ENCODE assay signal across 7 mouse cellular contexts in the genomic region with DNA sequence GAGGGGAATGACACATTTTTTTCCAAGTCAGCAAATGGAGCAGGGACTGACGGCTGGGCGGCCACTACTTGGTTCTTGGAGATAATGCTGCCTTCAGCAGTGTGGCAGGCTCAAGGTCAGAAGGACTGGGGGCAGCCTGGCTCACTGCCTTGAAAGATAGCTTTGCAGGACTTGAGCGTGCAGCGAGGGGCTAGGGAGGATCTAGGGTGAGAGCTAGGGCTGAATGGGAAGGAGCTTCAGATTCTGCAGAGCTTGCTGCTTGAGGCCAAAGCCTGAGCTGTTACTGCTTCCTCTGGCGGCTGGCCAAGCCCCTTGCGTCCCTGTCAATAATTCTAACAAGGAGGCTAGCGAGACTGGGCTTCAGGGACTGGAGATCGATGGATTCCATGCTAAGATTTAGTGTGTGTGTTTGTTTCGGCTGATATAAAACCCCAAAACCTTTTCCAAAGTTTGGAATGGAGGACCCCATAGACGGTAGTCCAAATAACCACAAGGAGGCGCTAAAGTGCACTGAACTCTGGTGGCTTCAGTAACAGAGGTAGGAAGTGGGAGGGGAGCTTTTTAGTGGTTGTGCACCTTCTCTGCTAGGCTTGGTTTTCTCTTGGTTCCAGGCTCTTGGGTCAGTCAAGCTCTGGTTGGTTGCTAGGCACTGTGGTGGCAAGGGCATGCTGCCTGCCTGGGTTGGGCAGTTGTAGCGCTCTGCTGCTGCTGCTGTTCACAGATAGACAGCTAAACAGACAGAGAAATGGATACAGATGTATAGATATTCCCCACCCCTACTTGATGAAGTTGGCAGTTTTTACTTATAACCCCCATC. TPM values are rescaled to one million over a fixed set of nuclear protein-coding genes. Genes with fewer than 3 reads are reported as not detected.
A peak's percentile ranks its signal among the peaks of the same experiment; 100 is the strongest.
DNase-seq lines count a peak whose midpoint lies in the region; ATAC-seq lines count a peak whose summit lies in the region.

No protein-coding gene starts in this region.

- ATAC-seq in inflammation-experienced regulatory T-cells, adult 6 months: peak; percentile 81
- ATAC-seq in megakaryocyte-erythroid progenitor cell, adult 5-6 weeks (replicated peaks; ENCODE audit: low FRiP score, low TSS enrichment, poor library complexity, severe bottlenecking): peak; percentile 58

- DNase-seq in adrenal gland, adult 18-20 months (ENCODE audit: low spot score in 2 of 2): peak; percentile 67
- peak; percentile 95 for DNase-seq in embryo, embryonic 10 days (ENCODE audit: low spot score)
- DNase-seq in gastrocnemius, postnatal 14 days: peak; percentile 77
- peak; percentile 68 to 80 for DNase-seq in left cerebral cortex, postnatal 25 days (ENCODE audit: low spot score in 2 of 2)
- DNase-seq in right cerebral cortex, postnatal 4 days: peak; percentile 63

- intact Hi-C loops in gastrocnemius, postnatal 14 days (cut with DNase I; ENCODE audit: low total_unique reads): no loop called here
- intact Hi-C loops in left cerebral cortex, postnatal 25 days (cut with DNase I): loop anchor here (2.0 kb wide), 1 partner anchor 30 kb away; no protein-coding TSS in a partner anchor

RNA-seq across cellular contexts. Expression of a gene that starts 25.1 kb away (rescaled TPM):
- total RNA-seq in adrenal gland, adult 18-20 months (2021): 100 to 1,000 TPM; 134 to 138 TPM
- 10 to 100 TPM; 71.1 to 80.7 TPM for total RNA-seq in gastrocnemius, postnatal 14 days (2021)
- polyA plus RNA-seq in inflammation-experienced regulatory T-cells, adult 6 months (2017; shearing (Covaris generic)): 10 to 100 TPM; 36.5 to 78.0 (median 49.8) TPM
- total RNA-seq in left cerebral cortex, postnatal 25 days (2021): 100 to 1,000 TPM; 172 to 174 TPM
- total RNA-seq in megakaryocyte-erythroid progenitor cell, adult 5-6 weeks (2014; fragmentation: Nextera tagmentation): 228 and 237 TPM in 2 replicates
- total RNA-seq in megakaryocyte-erythroid progenitor cell, adult 5-6 weeks (2017): 74.1 and 93.5 TPM in 2 replicates

RNA-seq across cellular contexts. Expression of a gene that starts 25.3 kb away (rescaled TPM):
- total RNA-seq in adrenal gland, adult 18-20 months (2021): 100 to 1,000 TPM; 175 to 243 TPM
- total RNA-seq in gastrocnemius, postnatal 14 days (2021): 100 to 1,000 TPM; 251 to 325 TPM
- 1 to 10 TPM; 1.8 to 2.6 (median 1.9) TPM for polyA plus RNA-seq in inflammation-experienced regulatory T-cells, adult 6 months (2017; shearing (Covaris generic))
- 10 to 100 TPM; 48.4 to 50.7 TPM for total RNA-seq in left cerebral cortex, postnatal 25 days (2021)
- 24.3 and 29.2 TPM in 2 replicates for total RNA-seq in megakaryocyte-erythroid progenitor cell, adult 5-6 weeks (2014; fragmentation: Nextera tagmentation)
- total RNA-seq in megakaryocyte-erythroid progenitor cell, adult 5-6 weeks (2017): 11.2 and 16.0 TPM in 2 replicates

RNA-seq across cellular contexts. Expression of a gene that starts 33.1 kb away (rescaled TPM):
- 1 to 10 TPM; 3.1 to 5.1 TPM for total RNA-seq in adrenal gland, adult 18-20 months (2021)
- 1 to 10 TPM; 3.5 to 4.2 TPM for total RNA-seq in gastrocnemius, postnatal 14 days (2021)
- polyA plus RNA-seq in inflammation-experienced regulatory T-cells, adult 6 months (2017; shearing (Covaris generic)): not detected
- total RNA-seq in left cerebral cortex, postnatal 25 days (2021): 10 to 100 TPM; 16.0 to 18.4 TPM
- total RNA-seq in megakaryocyte-erythroid progenitor cell, adult 5-6 weeks (2014; fragmentation: Nextera tagmentation): not detected in 2 replicates
- 0.56 TPM in 1 of 2 replicates, not detected in the other for total RNA-seq in megakaryocyte-erythroid progenitor cell, adult 5-6 weeks (2017)

RNA-seq across cellular contexts. Expression of a gene that starts 48.9 kb away (rescaled TPM):
- 10 to 100 TPM; 13.2 to 15.2 TPM for total RNA-seq in adrenal gland, adult 18-20 months (2021)
- total RNA-seq in gastrocnemius, postnatal 14 days (2021): 1 to 10 TPM; 7.0 to 7.3 TPM
- polyA plus RNA-seq in inflammation-experienced regulatory T-cells, adult 6 months (2017; shearing (Covaris generic)): 10 to 100 TPM; 17.5 to 21.0 (median 17.7) TPM
- 10 to 100 TPM; 27.5 to 29.2 TPM for total RNA-seq in left cerebral cortex, postnatal 25 days (2021)
- 24.0 and 29.0 TPM in 2 replicates for total RNA-seq in megakaryocyte-erythroid progenitor cell, adult 5-6 weeks (2014; fragmentation: Nextera tagmentation)
- 16.3 and 19.7 TPM in 2 replicates for total RNA-seq in megakaryocyte-erythroid progenitor cell, adult 5-6 weeks (2017)

Comparison
In these comparisons a context has a peak if more than half of its experiments do, and no peak if none do; other contexts are left out.
1. Peak in every context shown above with its lines: DNase-seq and ATAC-seq.